Mouse (Mus musculus): ENCODE measurements around the gene Vwa7. TPM values are rescaled to one million over a fixed set of nuclear protein-coding genes. Genes with fewer than 3 reads are reported as not detected.
"Not testable (repeated sequence)": the region's sequence is repeated elsewhere in the genome, so short reads cannot be mapped to it uniquely, and the experiment has no call there.

Vwa7 gene
- polyA plus RNA-seq, 1 experiment from 2014 or later: 0.30 TPM

GRCm38 (mm10) chr17:34998526-34999430, 17.6 kb upstream of the Vwa7 start:
- no peak for DNase-seq (ENCODE audit: low spot score)
- Histone ChIP-seq H3K9me3 (ENCODE audit: low read length) (no peaks in the 10 kb centered on the region), H3K9ac (replicated peaks; ENCODE audit: low read depth) (no peak overlapping the region), H3K4me3 (ENCODE audit: low read depth, low read length) (no peak overlapping the region), H3K4me1 (ENCODE audit: insufficient read depth, low read depth, low read length) (peaks cover 21% of the 10 kb centered on the region), H3K27ac (ENCODE audit: low read length) (no peak overlapping the region), H3K4me2 (replicated peaks; ENCODE audit: low read depth, low read length) (peak overlapping the region; percentile 99), H3K36me3 (ENCODE audit: insufficient read depth, low read length) (no peaks in the 10 kb centered on the region), H3K27me3 (replicated peaks; ENCODE audit: insufficient read depth, low read length) (no peaks in the 10 kb centered on the region)
- no peak for ATAC-seq
- 82% methylated on average over 15 of the region's 15 CpGs for WGBS
- TF ChIP-seq CTCF (IDR thresholded peaks at IDR 0.05) (peak; percentile 8; the same call in 1 of the 2 replicates), EP300 (IDR thresholded peaks at IDR 0.05) (no peak)

DNA sequence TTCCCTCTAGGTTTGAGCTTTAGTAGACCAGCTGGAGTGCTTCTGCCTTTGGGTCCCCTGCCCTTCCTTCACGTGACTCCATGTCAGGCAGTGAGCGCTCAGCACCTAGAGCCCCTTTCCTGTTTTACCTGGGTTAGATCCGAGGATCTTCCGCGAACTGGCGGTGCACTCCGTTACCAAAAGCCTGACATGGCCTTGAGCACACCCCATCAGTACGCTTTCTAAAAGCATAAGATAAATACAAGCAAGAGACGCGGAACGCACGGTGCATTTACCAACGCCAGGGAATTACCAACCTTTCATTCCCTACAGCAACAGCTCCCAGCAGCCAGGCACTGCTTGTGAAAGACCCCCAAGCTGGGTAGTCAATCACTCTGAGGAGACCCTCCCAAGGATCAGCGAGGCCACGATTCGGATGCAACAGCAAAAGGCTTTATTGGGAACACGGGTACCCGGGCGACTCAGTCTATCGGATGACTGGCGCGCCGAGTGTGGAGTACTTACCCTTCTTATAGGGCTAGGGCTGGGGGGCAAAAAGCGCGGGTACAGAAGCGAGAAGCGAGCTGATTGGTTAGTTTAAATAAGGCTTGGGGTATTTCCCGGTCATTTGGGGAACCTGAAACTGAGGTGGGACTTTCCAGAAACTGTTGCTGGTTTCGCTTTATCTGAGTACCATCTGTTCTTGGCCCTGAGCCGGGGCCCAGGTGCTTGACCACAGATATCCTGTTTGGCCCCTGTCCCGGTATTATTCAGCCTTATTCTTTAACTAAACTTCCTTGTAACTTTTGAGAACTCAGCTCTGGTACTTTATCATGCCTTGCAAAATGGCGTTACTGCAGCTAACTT, 16.3 kb upstream of the Vwa7 start:
- Histone ChIP-seq H3K9ac (replicated peaks; ENCODE audit: low read depth) (peak overlapping the region; percentile 29; the same call in 1 of the 2 replicates), H3K4me2 (replicated peaks; ENCODE audit: low read depth, low read length) (peak overlapping the region; percentile 99), H3K4me3 (ENCODE audit: low read depth, low read length) (peak overlapping the region; percentile 81), H3K4me1 (ENCODE audit: insufficient read depth, low read depth, low read length) (peaks cover 21% of the 10 kb centered on the region), H3K27ac (ENCODE audit: low read length) (peak overlapping the region; percentile 98)
- ATAC-seq; H3K27me3 ChIP-seq (replicated peaks; ENCODE audit: insufficient read depth, low read length); H3K36me3 ChIP-seq (ENCODE audit: insufficient read depth, low read length); H3K9me3 ChIP-seq (ENCODE audit: low read length): not testable (repeated sequence)
- peak; percentile 29 for DNase-seq (ENCODE audit: low spot score)
- 9% methylated on average over 28 of the region's 32 CpGs for WGBS

DNA sequence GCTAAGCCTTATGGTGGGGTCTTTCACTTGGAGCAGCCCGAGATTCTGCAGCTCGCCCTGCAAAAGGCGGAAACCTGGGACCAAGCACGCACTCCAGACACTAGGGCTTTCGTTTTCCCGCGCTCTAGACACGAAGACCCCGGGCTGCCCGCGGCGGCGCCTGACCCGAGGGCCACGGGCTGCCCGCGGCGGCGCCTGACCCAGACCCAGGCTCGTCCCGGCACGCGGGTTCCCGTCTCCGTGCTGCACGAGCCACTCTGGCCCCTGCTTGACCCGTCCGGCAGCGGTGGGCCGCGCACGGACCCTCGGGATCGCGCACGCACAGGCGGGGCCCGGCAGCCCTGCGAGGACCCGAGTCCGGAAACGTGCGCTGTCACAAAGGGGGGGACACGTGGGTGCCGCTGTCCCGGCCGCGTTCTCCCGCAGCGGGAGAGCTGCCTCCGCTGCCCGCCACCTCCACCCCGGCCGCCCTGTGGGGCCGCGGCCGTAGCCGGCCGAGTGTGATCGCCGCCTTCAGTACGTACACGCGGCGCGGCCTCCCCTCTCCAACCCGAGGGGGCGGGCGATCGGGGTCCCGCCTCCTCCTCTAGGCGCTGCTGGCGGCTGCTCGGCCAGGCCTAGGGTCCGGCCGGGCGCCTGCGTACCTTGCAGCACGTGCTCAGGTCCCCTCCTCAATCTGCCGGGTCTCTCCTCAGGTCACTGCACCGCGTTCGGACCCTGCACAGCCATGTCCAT, 15.5 kb upstream of the Vwa7 start, which contains the start of gene Vars:
Vars (plus strand) TSS at position 271 of the 735 bp plus-strand sequence.
- WGBS: under 1% methylated on average over 59 of the region's 83 CpGs
- H3K27me3 ChIP-seq (replicated peaks; ENCODE audit: insufficient read depth, low read length): no peaks in the 10 kb centered on the region
- TF ChIP-seq EP300 (IDR thresholded peaks at IDR 0.05) (0 out of 2 replicates have a peak, but pooled peaks have one; percentile 21), CTCF (IDR thresholded peaks at IDR 0.05) (peak; percentile 1)
- peak within 1 kb of the TSS; percentile 98 for H3K27ac ChIP-seq (ENCODE audit: low read length)
- peak within 1 kb of the TSS; percentile 82 for H3K9ac ChIP-seq (replicated peaks; ENCODE audit: low read depth)
- H3K4me2 ChIP-seq (replicated peaks; ENCODE audit: low read depth, low read length): peak within 1 kb of the TSS; percentile 99
- DNase-seq (ENCODE audit: low spot score): peak; percentile 86
- H3K9me3 ChIP-seq (ENCODE audit: low read length): no peaks in the 10 kb centered on the region
- H3K4me1 ChIP-seq (ENCODE audit: insufficient read depth, low read depth, low read length): peaks cover 21% of the 10 kb centered on the region
- peak within 1 kb of the TSS; percentile 81 for H3K4me3 ChIP-seq (ENCODE audit: low read depth, low read length)
- peak; percentile 87 for ATAC-seq
- H3K36me3 ChIP-seq (ENCODE audit: insufficient read depth, low read length): no peaks in the 10 kb centered on the region

DNA sequence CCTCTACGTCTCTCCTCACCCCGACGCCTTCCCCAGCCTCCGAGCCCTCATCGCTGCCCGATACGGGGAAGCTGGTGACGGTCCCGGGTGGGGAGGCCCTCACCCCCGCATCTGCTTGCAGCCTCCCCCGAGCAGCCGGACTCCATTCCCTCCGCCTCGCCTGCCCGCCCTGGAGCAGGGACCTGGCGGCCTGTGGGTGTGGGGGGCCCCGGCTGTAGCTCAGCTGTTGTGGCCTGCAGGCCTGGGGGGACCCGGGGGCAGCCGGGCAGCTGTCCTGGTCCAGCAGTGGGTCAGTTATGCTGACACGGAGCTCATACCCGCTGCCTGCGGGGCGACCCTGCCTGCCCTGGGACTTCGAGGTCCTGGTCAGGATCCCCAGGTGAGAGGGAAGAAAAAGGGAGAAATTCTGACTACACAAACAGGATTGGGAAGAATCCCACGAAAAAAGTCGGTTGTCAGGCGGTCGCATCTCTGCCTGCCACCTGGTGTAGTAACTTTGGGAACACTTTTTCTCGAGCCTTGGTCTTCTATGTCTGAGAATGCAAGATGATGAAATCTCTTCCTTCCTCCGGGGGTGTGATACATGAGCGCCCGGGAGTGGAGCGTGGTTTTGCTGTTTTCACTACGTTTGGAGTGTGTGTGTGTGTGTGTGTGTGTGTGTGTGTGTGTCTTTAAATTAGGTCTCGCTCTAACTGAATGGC, 14.8 kb upstream of the Vwa7 start:
- Histone ChIP-seq H3K4me1 (ENCODE audit: insufficient read depth, low read depth, low read length) (peaks cover 21% of the 10 kb centered on the region), H3K9me3 (ENCODE audit: low read length) (no peaks in the 10 kb centered on the region), H3K4me3 (ENCODE audit: low read depth, low read length) (peak overlapping the region; percentile 81), H3K27me3 (replicated peaks; ENCODE audit: insufficient read depth, low read length) (no peaks in the 10 kb centered on the region), H3K4me2 (replicated peaks; ENCODE audit: low read depth, low read length) (peak overlapping the region; percentile 99), H3K9ac (replicated peaks; ENCODE audit: low read depth) (peak overlapping the region; percentile 82), H3K27ac (ENCODE audit: low read length) (peak overlapping the region; percentile 98), H3K36me3 (ENCODE audit: insufficient read depth, low read length) (no peaks in the 10 kb centered on the region)
- TF ChIP-seq CTCF (IDR thresholded peaks at IDR 0.05): no peak
- no peak for TF ChIP-seq EP300 (IDR thresholded peaks at IDR 0.05)
- under 1% methylated on average over 35 of the region's 35 CpGs for WGBS
- DNase-seq (ENCODE audit: low spot score): peak; percentile 76
- ATAC-seq: peak; percentile 9

DNA sequence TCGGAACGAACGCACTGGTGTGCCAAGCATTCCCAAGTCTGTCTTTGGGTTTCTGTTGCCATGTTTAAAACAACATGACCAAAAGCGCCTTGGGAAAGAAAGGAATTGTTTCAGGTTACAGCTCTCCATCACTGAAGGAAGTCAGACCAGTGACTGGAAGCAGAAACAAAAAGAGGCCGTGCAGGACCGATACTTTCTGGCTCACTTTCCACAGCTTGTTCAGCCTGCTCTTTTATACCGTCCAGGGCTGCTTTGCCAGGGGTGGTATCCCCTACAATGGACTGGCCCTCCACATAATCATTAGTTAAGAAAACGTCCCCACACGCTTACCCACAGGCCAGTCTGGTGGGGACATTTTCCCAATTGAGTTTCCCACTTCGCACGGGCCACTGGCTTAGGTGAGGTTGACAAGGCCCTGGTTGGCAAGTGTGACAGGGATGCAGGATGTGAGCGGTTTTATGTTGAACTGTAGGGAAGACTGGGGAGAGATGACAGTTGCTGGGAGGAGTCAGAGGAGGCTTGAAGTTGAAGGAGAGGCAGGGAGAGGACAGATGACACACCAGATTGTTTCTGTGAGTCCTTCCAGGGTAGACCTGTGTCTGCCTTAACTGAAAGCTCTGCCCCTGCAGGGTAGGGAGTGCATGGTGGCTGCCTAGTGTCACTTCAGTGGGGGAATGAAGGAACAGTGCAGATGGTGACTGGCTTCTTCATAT, 14.1 kb upstream of the Vwa7 start:
- H3K4me3 ChIP-seq (ENCODE audit: low read depth, low read length): peak overlapping the region; percentile 81; the same call in 1 of the 2 replicates
- peak overlapping the region; percentile 99 for H3K4me2 ChIP-seq (replicated peaks; ENCODE audit: low read depth, low read length)
- WGBS: 3% methylated on average over 12 of the region's 12 CpGs
- H3K36me3 ChIP-seq (ENCODE audit: insufficient read depth, low read length): no peaks in the 10 kb centered on the region
- peaks cover 21% of the 10 kb centered on the region for H3K4me1 ChIP-seq (ENCODE audit: insufficient read depth, low read depth, low read length)
- peak overlapping the region; percentile 98 for H3K27ac ChIP-seq (ENCODE audit: low read length)
- ATAC-seq: no peak
- DNase-seq (ENCODE audit: low spot score): no peak
- H3K9me3 ChIP-seq (ENCODE audit: low read length): no peaks in the 10 kb centered on the region
- no peaks in the 10 kb centered on the region for H3K27me3 ChIP-seq (replicated peaks; ENCODE audit: insufficient read depth, low read length)
- H3K9ac ChIP-seq (replicated peaks; ENCODE audit: low read depth): peak overlapping the region; percentile 82
- TF ChIP-seq CTCF (IDR thresholded peaks at IDR 0.05) (no peak), EP300 (IDR thresholded peaks at IDR 0.05) (no peak)
